In the genomic region with DNA sequence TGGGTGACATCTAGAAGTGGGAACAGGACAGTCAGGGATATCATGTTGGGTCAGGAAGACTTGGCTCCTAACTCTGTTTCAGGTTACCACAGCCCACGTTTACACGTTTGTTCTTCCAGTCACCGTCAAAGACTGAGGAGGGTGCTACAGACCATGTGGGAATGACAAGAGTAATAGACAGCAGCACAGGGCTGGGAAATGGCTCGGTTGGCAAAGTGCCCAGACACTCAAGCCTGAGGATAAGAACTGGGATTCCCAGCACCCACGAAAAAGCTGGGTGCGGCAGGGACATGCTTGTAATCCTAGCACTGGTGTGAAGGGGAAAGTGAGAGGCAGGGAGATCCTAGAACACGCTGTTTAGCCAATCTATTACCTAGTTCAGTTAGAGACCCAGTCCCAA, we compare ENCODE assay signal across 10 mouse cellular contexts.
A peak's percentile ranks its signal among the peaks of the same experiment; 100 is the strongest.
DNase-seq lines count a peak whose midpoint lies in the region; ATAC-seq lines count a peak whose summit lies in the region.
"Had no signal": no experiment of that assay in that cellular context is flagged by ENCODE, and none has a peak within 500 bp of the region (broad histone marks: within the 10 kb centered on the region; RNA-seq: fewer than 3 reads in every experiment).

No protein-coding gene starts in this region.

- peaks cover 15% of the 10 kb centered on the region for H3K4me1 ChIP-seq in forebrain, embryonic 13.5 days
- H3K4me1 ChIP-seq in forebrain, embryonic 10.5 days = 0 out of 2 replicates have a peak, but pooled peaks cover 3% of the 10 kb centered on the region

- peak; percentile 48; the same call in 1 of the 2 replicates for ATAC-seq in forebrain, embryonic 13.5 days
- no peak for ATAC-seq in monocyte, adult 5-6 weeks (replicated peaks; ENCODE audit: insufficient number of reproducible peaks, low FRiP score, low TSS enrichment, poor library complexity, severe bottlenecking)

- H3K27ac ChIP-seq in forebrain, embryonic 13.5 days = no peak overlapping the region
- no peak overlapping the region for H3K27ac ChIP-seq in forebrain, embryonic 10.5 days

- no peaks in the 10 kb centered on the region for H3K36me3 ChIP-seq in forebrain, embryonic 13.5 days (ENCODE audit: poor library complexity, severe bottlenecking)
- no peaks in the 10 kb centered on the region for H3K36me3 ChIP-seq in forebrain, embryonic 10.5 days (replicated peaks)

- DNase-seq in forebrain, embryonic 10.5 days (ENCODE audit: extremely low spot score, low spot score) = no peak
- DNase-seq in lung, postnatal 14 days = peak; percentile 27
- DNase-seq in lung, postnatal 25 days (ENCODE audit: low spot score) = no peak
- peak; percentile 78 to 87 for DNase-seq in layer of hippocampus, adult 18-20 months (ENCODE audit: low spot score in 2 of 2)
- DNase-seq in embryo, embryonic 9.5 days (ENCODE audit: extremely low spot score) = no peak
- no peak for DNase-seq in liver
- DNase-seq: thymus, postnatal 4 days had no signal

- no peaks in the 10 kb centered on the region for H3K27me3 ChIP-seq in forebrain, embryonic 13.5 days
- H3K27me3 ChIP-seq in forebrain, embryonic 10.5 days (ENCODE audit: poor library complexity, severe bottlenecking) = no peaks in the 10 kb centered on the region
- H3K27me3 ChIP-seq: CH12.LX had no signal

- no peaks in the 10 kb centered on the region for H3K9me3 ChIP-seq in forebrain, embryonic 13.5 days (replicated peaks)
- H3K9me3 ChIP-seq in forebrain, embryonic 10.5 days = no peaks in the 10 kb centered on the region

- H3K9ac ChIP-seq in forebrain, embryonic 13.5 days = no peak overlapping the region

- WGBS in forebrain, embryonic 13.5 days = 70% methylated on average over 7 of the region's 7 CpGs
- WGBS in forebrain, embryonic 10.5 days = 92% methylated on average over 7 of the region's 7 CpGs

- no peak overlapping the region for H3K4me3 ChIP-seq in forebrain, embryonic 13.5 days
- H3K4me3 ChIP-seq in forebrain, embryonic 10.5 days = no peak overlapping the region

- no peak overlapping the region for H3K4me2 ChIP-seq in forebrain, embryonic 13.5 days

Comparison
In these comparisons a context has a peak if more than half of its experiments do, and no peak if none do; other contexts are left out.
1. DNase-seq: peak in lung, postnatal 14 days (single experiment) and layer of hippocampus, adult 18-20 months (2 of 2); none in forebrain, embryonic 10.5 days (single experiment), lung, postnatal 25 days (single experiment), embryo, embryonic 9.5 days (single experiment) and liver (single experiment).